ENCODE assay signal across 15 mouse cellular contexts in genomic region chr1:111852439-111852838, GRCm38 (mm10).
"Had no signal": no experiment of that assay in that cellular context is flagged by ENCODE, and none has a peak within 500 bp of the region (broad histone marks: within the 10 kb centered on the region; RNA-seq: fewer than 3 reads in every experiment).

No protein-coding gene starts in this region.

- H3K27ac ChIP-seq: neural tube, embryonic 12.5 days; neural tube, embryonic 13.5 days; neural tube, embryonic 15.5 days; stomach, embryonic 15.5 days; stomach, postnatal 0 days had no signal

- H3K4me1 ChIP-seq: neural tube, embryonic 12.5 days; neural tube, embryonic 13.5 days; neural tube, embryonic 15.5 days; stomach, embryonic 15.5 days had no signal

- DNase-seq: retina, postnatal 1 day; right cerebral cortex, adult 18-20 months; right cerebral cortex, postnatal 4 days; spleen, adult 18-20 months; thymus, adult 18-20 months; thymus, adult 2 months; thymus, postnatal 14 days; thymus, postnatal 25 days; thymus, postnatal 36 days; thymus, postnatal 4 days had no signal

- H3K4me2 ChIP-seq: neural tube, embryonic 12.5 days; neural tube, embryonic 13.5 days; neural tube, embryonic 15.5 days; stomach, embryonic 15.5 days had no signal

- H3K27me3 ChIP-seq: neural tube, embryonic 12.5 days; neural tube, embryonic 13.5 days; neural tube, embryonic 15.5 days; stomach, embryonic 15.5 days had no signal

- H3K9me3 ChIP-seq: neural tube, embryonic 12.5 days; neural tube, embryonic 13.5 days; neural tube, embryonic 15.5 days; stomach, embryonic 15.5 days had no signal

- H3K36me3 ChIP-seq: neural tube, embryonic 12.5 days; neural tube, embryonic 13.5 days; neural tube, embryonic 15.5 days; stomach, embryonic 15.5 days had no signal

- H3K4me3 ChIP-seq: neural tube, embryonic 12.5 days; neural tube, embryonic 13.5 days; neural tube, embryonic 15.5 days; stomach, embryonic 15.5 days had no signal

- H3K9ac ChIP-seq: neural tube, embryonic 12.5 days; neural tube, embryonic 13.5 days; neural tube, embryonic 15.5 days; stomach, embryonic 15.5 days had no signal
